Mouse (Mus musculus) hindbrain, postnatal 0 days (tissue): ENCODE results near the gene Clint1. TPM values are rescaled to one million over a fixed set of nuclear protein-coding genes. Genes with fewer than 3 reads are reported as not detected.

ENCODE experiments used
- ATAC-seq: fragments of 200-750 bp; cut with Nextera tagmentation; 2 replicates; pipeline ENCODE4 v1.8.0; 2017; ENCODE audit warnings: mild to moderate bottlenecking, moderate TSS enrichment, moderate library complexity
- DNase-seq: peaks from one replicate; pipeline ENCODE4 v3.0.0-alpha.2; 2015; ENCODE audit warnings: low spot score
- H3K27ac ChIP-seq: fragments of 300-500 bp; sonication (generic); 2 replicates; pipeline ENCODE4 v1.5.1; 2014; ENCODE audit warnings: mild to moderate bottlenecking
- H3K27me3 ChIP-seq: fragments of 300-500 bp; sonication (generic); 2 replicates; pipeline ENCODE4 v1.6.1; 2014; ENCODE audit warnings: low read length, mixed read lengths; ENCODE audit not compliant: insufficient read depth
- H3K36me3 ChIP-seq: fragments of 300-500 bp; sonication (generic); 2 replicates; pipeline ENCODE4 v1.6.1; 2014; ENCODE audit warnings: low read length, mixed read lengths; ENCODE audit not compliant: insufficient read depth
- H3K4me1 ChIP-seq: fragments of 300-500 bp; sonication (generic); 2 replicates; pipeline ENCODE4 v1.6.1; 2014; ENCODE audit warnings: antibody characterized with exemption, low read length, mixed read lengths; ENCODE audit not compliant: insufficient read depth
- H3K4me2 ChIP-seq: fragments of 300-500 bp; sonication (generic); 2 replicates; pipeline ENCODE4 v1.6.1; 2014; ENCODE audit warnings: low read depth, mild to moderate bottlenecking, low read length, moderate library complexity, mixed read lengths
- H3K4me3 ChIP-seq: fragments of 300-500 bp; sonication (generic); 2 replicates; pipeline ENCODE4 v1.5.1; 2014; ENCODE audit warnings: low read length
- H3K9ac ChIP-seq: fragments of 300-500 bp; sonication (generic); replicated peaks from 2 replicates; pipeline ENCODE4 v1.6.1; 2014; ENCODE audit warnings: mild to moderate bottlenecking, low read length, moderate library complexity, mixed read lengths
- H3K9me3 ChIP-seq: fragments of 300-500 bp; sonication (generic); 2 replicates; pipeline ENCODE4 v1.6.1; 2016; ENCODE audit warnings: low read length, mixed read lengths
- CTCF ChIP-seq: IDR thresholded peaks from 2 replicates; pipeline ENCODE4 v1.5.1; 2016; ENCODE audit warnings: antibody characterized with exemption, control low read depth, low read depth
- WGBS: fragments of 180-500 bp; shearing (Covaris S2); extraction: QIAGEN DNeasy Blood & Tissue Kit; methylation state at CpG from one replicate; pipeline ENCODE4 v1.1.7; 2014; 5-methylcytosine and 5-hydroxymethylcytosine counted together
- polyA plus RNA-seq: library from polyadenylated mRNA; unstranded; fragments of >200 nt; fragmentation: Nextera tagmentation; extraction: Ambion mirVana; gene quantifications from 2 replicates; pipeline ENCODE4 v1.2.1, GENCODE M21; 2015
- total RNA-seq: library from RNA; depleted of rRNA; stranded (reverse); fragments of >200 nt; gene quantifications from 2 replicates; pipeline ENCODE4 v1.2.3, GENCODE M21; 2014

Gene Clint1
- total and polyA plus RNA-seq, 2 experiments from 2014 or later: 30.4 to 31.0 TPM

DNA sequence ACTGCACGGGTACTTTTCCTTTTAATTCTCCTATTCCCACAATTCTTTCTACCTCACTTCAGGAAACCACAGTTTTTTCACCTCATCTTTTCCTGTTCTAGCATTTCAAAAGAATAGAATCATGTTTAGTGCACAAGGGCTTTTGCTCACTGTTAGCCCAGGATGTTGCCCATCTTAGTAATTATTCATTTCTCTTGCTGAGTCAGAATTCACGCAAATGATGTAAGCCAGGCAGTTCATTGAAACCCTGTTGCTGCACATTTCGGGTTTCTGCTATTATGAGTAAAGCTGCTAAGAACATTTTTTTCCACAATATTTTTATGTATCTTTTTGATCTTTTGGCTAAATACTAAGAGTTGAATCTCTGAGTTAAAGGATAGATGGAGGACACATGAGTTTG, 11.5 kb upstream of the Clint1 start:
- no peak overlapping the region for H3K9ac ChIP-seq
- WGBS: 88% methylated on average over 3 of the region's 3 CpGs
- ATAC-seq: no peak
- no peak for TF ChIP-seq CTCF
- H3K4me2 ChIP-seq: no peak overlapping the region
- H3K27ac ChIP-seq: no peak overlapping the region
- H3K36me3 ChIP-seq: no peaks in the 10 kb centered on the region
- H3K4me1 ChIP-seq: no peaks in the 10 kb centered on the region
- no peak for DNase-seq
- H3K9me3 ChIP-seq: no peaks in the 10 kb centered on the region
- H3K27me3 ChIP-seq: no peaks in the 10 kb centered on the region
- no peak overlapping the region for H3K4me3 ChIP-seq

DNA sequence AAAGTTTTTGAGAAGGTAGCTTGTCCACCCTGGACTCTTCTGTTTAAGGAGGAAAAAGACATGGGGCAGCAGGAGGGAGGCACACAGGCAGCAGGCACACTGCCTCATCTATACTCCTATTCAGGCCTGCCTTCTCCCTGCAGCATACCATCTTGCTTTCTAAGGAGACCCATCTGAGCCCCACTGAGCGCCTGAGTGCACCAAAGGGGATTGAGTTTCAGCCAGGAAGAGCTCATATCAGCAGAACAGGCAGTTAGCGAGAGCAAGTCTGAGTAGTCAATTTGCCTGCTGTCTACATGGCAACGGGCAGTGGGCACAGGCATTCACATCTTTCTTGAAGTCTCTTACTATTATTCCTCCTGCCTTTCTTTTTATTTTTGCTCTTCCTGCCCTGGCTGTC, 5.8 kb upstream of the Clint1 start:
- 17% methylated on average over 3 of the region's 3 CpGs for WGBS
- no peaks in the 10 kb centered on the region for H3K9me3 ChIP-seq
- H3K4me2 ChIP-seq: no peak overlapping the region
- no peak overlapping the region for H3K9ac ChIP-seq
- DNase-seq (no peak), ATAC-seq (no peak; the same call in 1 of the 2 replicates)
- no peaks in the 10 kb centered on the region for H3K36me3 ChIP-seq
- H3K4me3 ChIP-seq: no peak overlapping the region
- no peak overlapping the region for H3K27ac ChIP-seq
- no peak for TF ChIP-seq CTCF
- no peaks in the 10 kb centered on the region for H3K27me3 ChIP-seq
- H3K4me1 ChIP-seq: no peaks in the 10 kb centered on the region

DNA sequence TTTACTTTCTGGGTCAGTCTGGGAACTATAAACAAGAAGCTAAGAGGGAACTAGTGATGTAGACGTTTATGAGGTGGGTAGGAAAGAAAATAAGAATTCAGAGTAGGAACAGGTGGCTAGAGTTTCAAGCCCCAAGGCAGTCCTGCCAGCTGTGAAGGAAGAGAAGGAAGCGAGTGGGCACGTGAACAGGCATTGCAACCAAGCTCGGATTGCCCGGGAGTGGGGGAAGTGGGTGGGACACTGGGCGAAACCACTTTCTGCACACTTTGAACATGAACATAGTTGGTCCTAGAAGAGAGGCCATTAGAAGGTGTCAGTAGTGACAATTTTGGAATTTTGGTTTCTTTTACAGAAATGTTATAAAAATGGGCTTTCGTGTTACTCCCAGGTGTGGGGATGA, 4.3 kb upstream of the Clint1 start:
- no peak for TF ChIP-seq CTCF
- 85% methylated on average over 7 of the region's 7 CpGs for WGBS
- DNase-seq (no peak), ATAC-seq (no peak)
- Histone ChIP-seq H3K9ac (no peak overlapping the region), H3K27me3 (no peaks in the 10 kb centered on the region), H3K4me1 (no peaks in the 10 kb centered on the region), H3K4me2 (no peak overlapping the region), H3K36me3 (no peaks in the 10 kb centered on the region), H3K4me3 (no peak overlapping the region), H3K27ac (no peak overlapping the region), H3K9me3 (no peaks in the 10 kb centered on the region)

DNA sequence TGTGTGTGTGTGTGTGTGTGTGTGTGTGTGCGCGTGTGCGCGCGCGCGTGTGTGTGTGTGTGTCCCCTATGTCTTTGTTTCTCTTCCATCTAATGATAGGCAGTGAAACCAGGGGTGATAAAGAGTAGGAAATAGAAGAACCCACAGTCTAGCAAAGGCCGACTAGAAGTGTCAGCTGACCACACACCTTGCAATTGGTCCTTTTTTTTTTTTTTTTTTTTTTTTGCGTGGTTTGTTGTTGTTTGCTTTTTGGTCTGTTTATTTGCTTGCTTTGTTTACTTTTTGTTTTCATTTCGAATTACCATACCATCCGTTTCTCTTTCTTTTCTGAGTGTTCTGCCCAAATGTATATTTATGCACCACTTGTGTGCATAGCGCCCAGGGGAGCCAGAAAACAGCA, 3.6 kb upstream of the Clint1 start:
- Histone ChIP-seq H3K4me3 (no peak overlapping the region), H3K4me1 (peaks cover 4% of the 10 kb centered on the region; the same call in 1 of the 2 replicates), H3K4me2 (no peak overlapping the region), H3K27ac (no peak overlapping the region), H3K36me3 (no peaks in the 10 kb centered on the region), H3K9ac (no peak overlapping the region), H3K27me3 (no peaks in the 10 kb centered on the region), H3K9me3 (no peaks in the 10 kb centered on the region)
- ATAC-seq (no peak), DNase-seq (no peak)
- no peak for TF ChIP-seq CTCF
- WGBS: 86% methylated on average over 12 of the region's 12 CpGs

DNA sequence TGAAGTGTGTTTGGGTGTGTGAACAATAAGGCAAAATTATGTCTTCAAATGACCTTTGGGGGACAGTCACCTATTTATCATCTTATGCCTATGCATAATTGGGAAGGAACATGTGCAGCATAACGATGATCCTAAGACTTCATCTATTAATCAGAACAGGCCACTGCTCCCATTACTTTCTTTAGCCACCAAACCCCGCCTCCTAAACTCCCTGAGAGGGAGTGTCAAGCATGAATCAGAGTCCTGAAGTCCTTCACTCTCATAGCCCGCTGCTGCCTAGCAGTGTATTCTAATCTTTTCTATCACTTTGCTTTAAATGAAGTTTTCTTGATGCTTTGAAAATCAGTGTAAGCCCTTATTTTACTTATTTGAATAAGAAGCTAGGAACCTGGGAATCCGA, 2.6 kb upstream of the Clint1 start:
- no peaks in the 10 kb centered on the region for H3K36me3 ChIP-seq
- H3K4me3 ChIP-seq: no peak overlapping the region
- WGBS: 85% methylated on average over 4 of the region's 4 CpGs
- ATAC-seq (no peak), DNase-seq (no peak)
- no peaks in the 10 kb centered on the region for H3K27me3 ChIP-seq
- no peaks in the 10 kb centered on the region for H3K9me3 ChIP-seq
- H3K27ac ChIP-seq: no peak overlapping the region
- TF ChIP-seq CTCF: no peak
- no peak overlapping the region for H3K9ac ChIP-seq
- H3K4me1 ChIP-seq: peaks cover 4% of the 10 kb centered on the region; the same call in 1 of the 2 replicates
- no peak overlapping the region for H3K4me2 ChIP-seq

DNA sequence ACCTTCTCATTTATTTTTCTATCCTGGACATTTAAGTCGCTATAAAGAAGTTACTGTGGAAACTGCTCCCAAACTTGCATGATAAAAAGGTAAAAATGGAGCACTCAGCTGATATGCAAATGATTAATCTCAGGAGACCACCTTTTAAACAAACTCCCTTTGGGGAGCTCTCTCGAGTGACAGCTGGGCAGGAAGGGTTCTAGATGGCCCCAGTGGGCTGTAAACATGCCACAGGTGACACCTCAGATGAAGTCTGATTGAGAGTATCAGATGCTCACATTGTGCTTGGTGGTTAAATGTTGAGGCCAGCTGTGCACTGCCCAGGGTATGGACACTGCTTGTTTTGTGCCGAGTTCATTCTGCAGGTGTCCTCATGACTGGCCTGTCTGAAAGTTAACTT, 2.0 kb upstream of the Clint1 start:
- Histone ChIP-seq H3K9me3 (no peaks in the 10 kb centered on the region), H3K4me2 (no peak overlapping the region), H3K9ac (no peak overlapping the region), H3K4me1 (peaks cover 4% of the 10 kb centered on the region; the same call in 1 of the 2 replicates), H3K4me3 (no peak overlapping the region), H3K36me3 (no peaks in the 10 kb centered on the region), H3K27ac (no peak overlapping the region), H3K27me3 (no peaks in the 10 kb centered on the region)
- 73% methylated on average over 3 of the region's 3 CpGs for WGBS
- no peak for TF ChIP-seq CTCF
- ATAC-seq (no peak), DNase-seq (no peak)

DNA sequence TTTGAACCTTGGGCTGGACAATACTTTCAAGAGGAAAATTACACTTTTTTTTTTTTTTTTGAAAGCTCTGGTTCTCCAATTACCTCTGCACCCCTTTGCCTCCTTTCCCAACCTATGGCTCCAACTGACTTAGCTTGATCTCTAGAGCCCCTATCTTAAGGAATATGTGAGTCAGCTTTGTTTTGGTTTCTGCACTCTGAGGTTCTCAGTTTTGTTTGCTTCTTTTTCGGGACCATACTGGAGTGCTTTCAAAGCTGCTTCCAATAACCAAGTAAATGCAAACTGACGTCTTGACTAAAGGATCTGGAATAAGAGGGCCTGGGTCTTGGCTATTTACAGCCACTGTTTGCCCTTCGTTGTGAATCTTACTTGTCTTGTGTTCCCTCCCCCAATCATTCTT, 1.5 kb upstream of the Clint1 start:
- no peaks in the 10 kb centered on the region for H3K36me3 ChIP-seq
- DNase-seq (no peak), ATAC-seq (no peak)
- H3K9me3 ChIP-seq: no peaks in the 10 kb centered on the region
- H3K4me3 ChIP-seq: no peak overlapping the region
- H3K9ac ChIP-seq: no peak overlapping the region
- peaks cover 4% of the 10 kb centered on the region; the same call in 1 of the 2 replicates for H3K4me1 ChIP-seq
- 62% methylated on average over 3 of the region's 3 CpGs for WGBS
- no peaks in the 10 kb centered on the region for H3K27me3 ChIP-seq
- no peak for TF ChIP-seq CTCF
- H3K4me2 ChIP-seq: no peak overlapping the region
- no peak overlapping the region for H3K27ac ChIP-seq
